Mouse (Mus musculus): Measurements from ENCODE around the gene Ddx23.
A peak's percentile ranks its signal among the peaks of the same experiment; 100 is the strongest.

Gene Ddx23

GRCm38 (mm10) chr15:98632107-98632744 is 30.5 kb downstream of the Ddx23 start:
- no peak for DNase-seq (ENCODE audit: low read depth)

GRCm38 (mm10) chr15:98631493-98631892 is 31.2 kb downstream of the Ddx23 start:
- peak; percentile 65 for DNase-seq (ENCODE audit: low read depth)

- no peak for DNase-seq (ENCODE audit: low read depth)
Observed at GRCm38 (mm10) chr15:98630540-98630939, 32.2 kb downstream of the Ddx23 start, which contains the start of gene Cacnb3. Gene Cacnb3 (plus strand): TSS chr15:98630840.

- no peak for DNase-seq (ENCODE audit: low read depth)
Observed at GRCm38 (mm10) chr15:98629464-98629863, 33.2 kb downstream of the Ddx23 start.

DNA sequence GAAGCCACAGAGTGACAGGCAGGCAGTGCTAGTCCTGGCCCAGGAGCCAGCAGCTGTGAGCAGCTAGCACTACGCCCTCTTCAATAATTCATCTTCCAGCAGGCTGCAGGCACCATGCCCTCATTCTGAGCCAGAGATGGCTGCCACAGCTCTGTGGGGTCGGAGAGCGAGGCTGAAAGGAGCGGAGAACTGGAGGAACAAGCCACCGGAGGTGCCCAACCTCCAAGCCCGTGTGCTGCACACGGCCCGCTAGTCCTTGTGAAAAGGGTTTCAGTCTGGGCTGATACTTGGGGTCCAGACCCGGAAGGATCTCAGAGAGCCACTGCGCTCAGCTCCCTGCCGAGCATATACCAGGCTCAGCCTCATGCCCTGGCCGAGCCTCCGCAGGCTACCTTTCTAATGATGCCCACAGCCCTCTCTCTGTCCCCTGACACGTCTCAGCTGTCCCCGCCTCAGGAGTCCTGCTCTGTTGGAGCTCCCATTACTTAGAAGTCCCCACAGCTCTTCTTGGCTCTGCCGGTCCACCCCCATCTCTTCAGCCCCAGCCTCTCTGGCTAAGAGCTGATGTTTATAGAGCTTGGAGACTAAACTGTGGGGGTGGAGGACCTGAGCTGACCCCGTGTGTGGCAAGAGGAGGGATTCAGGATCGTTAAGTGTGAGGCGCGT is 34.0 kb downstream of the Ddx23 start:
- no peak for DNase-seq (ENCODE audit: low read depth)

DNA sequence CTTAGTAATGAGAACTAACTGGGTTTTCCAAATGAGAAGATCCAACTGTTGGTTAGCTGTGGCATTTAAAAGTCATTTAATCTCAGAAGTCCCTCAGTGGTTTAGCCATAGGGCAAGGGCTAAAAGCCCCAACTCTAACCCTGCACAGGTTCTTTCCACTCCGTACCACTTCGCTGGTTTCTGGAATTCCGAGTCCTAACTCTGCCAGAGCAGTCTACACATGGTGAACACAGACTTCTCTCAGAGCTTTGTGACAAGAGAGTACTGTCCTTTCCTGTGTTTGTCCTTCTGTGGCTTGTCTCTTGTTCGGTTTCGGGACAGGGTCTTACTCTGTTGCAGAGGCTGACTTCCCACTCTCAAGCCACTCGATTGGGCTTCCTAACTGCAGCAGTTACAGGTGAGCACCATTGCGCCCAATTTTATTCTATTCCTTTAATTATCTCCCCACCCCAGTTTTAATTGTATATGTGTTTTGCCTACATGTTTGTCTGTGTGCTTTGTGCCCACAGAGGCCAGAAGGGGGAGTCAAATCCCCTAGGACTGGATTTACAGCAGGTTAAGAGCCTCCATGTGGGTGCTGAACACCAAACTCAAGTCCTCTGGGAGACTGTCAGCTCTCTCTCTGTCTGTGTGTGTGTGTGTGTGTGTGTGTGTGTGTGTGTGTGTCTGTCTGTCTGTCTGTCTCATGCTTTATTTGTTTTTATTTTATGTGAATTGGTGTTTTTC is 36.0 kb downstream of the Ddx23 start:
- DNase-seq (ENCODE audit: low read depth), result no peak

- no peak for DNase-seq (ENCODE audit: low read depth)
Observed at GRCm38 (mm10) chr15:98626078-98626477, 36.6 kb downstream of the Ddx23 start.

DNA sequence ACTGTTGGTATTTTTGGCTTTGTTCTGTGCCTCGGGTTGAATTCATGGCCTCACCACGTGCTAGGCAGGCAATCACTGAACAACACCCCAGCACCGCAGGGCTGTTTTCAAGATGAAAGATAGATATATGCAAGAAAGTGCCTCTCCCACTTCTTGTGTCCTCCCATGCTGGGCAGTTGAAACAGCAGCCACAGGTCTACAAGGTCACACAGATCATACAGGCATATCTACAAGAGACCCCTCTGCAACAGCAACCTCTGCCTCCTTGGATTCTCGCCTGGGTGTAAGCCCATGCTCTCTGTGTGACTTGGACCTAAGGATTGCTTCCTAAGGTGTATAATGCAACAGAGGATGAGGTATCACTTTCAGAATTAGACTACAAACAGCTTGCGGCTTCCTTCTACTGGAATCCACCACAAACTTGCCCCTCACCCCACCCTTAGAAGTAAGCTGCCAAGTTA is 39.3 kb downstream of the Ddx23 start:
- DNase-seq (ENCODE audit: low read depth), result no peak

DNA sequence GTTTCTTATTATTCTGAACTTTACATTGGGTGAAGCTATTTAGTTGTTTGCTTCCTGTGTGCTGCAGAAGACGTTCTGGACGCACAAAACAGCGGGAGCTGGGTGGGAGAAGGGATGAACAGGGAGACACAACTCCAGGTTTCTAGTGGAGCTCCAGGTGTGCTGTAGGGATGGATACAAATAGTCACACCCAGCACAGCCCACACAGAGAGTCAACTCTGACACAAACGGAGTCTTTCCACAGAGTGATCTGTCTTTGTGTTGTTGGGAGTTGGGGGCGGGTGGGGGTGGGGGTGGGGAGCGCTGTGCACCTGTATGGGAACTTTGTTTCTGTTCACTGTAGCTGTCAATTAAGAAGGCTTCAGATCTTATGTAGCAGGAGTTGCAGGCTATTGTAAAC is 40.0 kb downstream of the Ddx23 start:
- no peak for DNase-seq (ENCODE audit: low read depth)

DNA sequence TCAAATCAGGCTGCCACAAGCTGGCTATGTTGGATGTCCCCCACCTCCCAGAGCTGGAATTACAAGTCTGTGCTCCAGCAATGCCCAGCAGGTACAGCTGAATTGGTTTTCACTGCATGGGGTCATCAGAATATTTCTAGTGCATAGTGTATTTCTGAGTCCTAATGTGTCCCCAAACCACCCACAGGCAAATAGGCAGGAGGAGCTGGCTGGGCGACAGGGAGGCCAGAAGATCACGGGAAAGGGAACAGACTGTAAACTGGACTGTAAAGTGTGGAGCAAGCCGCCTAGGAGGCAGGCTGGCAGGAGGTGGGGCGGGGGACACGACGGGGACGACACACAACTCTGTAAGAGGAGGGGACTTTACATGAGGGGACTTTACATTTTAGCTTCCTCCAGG is 40.5 kb downstream of the Ddx23 start:
- DNase-seq (ENCODE audit: low read depth), result no peak

GRCm38 (mm10) chr15:98617176-98617537 is 45.5 kb downstream of the Ddx23 start:
- DNase-seq (ENCODE audit: low read depth), result peak; percentile 65

DNA sequence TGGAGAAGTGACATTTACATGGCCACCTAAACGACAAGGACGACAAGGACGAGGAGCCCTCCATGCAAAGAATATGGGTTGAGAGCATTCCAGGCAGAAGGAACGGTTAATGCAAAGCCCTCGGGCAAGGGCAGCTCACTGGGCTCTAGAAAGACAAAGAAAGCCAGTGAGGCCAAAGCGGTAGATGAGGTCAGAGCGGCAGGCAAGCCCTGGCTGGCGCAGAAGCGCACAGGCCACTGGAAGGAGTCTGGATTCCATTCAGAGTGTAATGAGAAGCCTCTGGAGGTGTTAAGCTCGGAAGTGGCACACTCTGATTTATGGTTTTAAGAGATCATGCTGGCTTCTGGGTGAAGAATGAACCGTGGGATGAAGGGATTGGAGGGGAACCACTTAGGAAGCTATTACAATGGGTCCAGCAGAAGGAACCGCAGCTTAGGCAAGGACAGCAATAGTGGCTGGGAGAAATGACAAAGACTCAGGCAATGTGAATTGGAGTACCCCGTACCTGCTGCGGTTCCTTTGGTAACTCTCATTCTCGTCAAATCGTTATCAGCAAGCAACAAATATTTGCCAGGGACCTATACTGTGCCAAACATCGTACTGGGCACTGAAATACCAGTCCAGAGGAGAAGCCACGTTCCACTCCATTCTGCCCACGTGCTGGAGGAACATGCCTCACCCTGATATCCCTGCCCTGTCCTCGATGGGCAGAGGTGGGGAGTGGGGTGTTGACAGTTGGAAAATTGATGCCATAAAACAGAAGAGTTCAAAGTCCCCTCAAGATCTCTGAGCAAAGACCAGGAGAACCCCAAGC is 46.1 kb downstream of the Ddx23 start:
- DNase-seq (ENCODE audit: low read depth), result no peak

GRCm38 (mm10) chr15:98615751-98616150 is 46.9 kb downstream of the Ddx23 start:
- no peak for DNase-seq (ENCODE audit: low read depth)

DNA sequence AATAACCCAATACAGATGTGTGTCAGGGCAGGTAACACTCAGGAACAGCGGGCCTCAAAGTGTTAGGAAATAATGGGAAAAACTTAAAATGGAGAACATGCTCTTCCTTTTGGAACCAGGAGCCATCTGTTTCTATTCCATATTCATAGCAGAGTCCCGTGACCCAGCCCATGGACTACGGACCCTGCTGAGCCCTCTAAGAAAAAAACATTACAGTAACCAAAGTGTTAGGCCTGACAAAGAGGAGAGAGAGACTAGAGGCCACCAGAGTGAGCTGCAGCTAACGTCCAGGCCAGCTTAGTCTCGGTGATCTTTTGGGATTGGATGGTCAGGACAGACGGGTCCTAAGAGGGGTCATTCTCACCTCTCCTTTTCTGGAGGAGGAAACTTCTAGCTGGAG is 47.7 kb downstream of the Ddx23 start:
- DNase-seq (ENCODE audit: low read depth), result no peak

- DNase-seq (ENCODE audit: low read depth), result no peak
Observed at GRCm38 (mm10) chr15:98614551-98614950, 48.1 kb downstream of the Ddx23 start.

DNA sequence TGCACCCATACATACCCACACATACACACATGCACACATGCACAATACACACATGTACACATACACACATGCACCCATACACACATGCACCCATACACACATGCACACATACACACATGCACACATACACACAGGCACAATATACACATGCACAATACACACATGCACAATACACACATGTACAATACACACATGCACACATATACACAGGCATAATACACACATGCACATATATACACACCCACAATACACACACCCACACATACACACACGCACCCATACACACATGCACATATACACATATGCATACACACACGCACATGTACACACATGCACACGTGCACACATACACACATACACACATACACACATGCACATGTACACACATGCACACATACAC is 50.5 kb downstream of the Ddx23 start:
- DNase-seq (ENCODE audit: low read depth), result no peak

- no peak for DNase-seq (ENCODE audit: low read depth)
Observed at GRCm38 (mm10) chr15:98610131-98610633, 52.5 kb downstream of the Ddx23 start.

DNA sequence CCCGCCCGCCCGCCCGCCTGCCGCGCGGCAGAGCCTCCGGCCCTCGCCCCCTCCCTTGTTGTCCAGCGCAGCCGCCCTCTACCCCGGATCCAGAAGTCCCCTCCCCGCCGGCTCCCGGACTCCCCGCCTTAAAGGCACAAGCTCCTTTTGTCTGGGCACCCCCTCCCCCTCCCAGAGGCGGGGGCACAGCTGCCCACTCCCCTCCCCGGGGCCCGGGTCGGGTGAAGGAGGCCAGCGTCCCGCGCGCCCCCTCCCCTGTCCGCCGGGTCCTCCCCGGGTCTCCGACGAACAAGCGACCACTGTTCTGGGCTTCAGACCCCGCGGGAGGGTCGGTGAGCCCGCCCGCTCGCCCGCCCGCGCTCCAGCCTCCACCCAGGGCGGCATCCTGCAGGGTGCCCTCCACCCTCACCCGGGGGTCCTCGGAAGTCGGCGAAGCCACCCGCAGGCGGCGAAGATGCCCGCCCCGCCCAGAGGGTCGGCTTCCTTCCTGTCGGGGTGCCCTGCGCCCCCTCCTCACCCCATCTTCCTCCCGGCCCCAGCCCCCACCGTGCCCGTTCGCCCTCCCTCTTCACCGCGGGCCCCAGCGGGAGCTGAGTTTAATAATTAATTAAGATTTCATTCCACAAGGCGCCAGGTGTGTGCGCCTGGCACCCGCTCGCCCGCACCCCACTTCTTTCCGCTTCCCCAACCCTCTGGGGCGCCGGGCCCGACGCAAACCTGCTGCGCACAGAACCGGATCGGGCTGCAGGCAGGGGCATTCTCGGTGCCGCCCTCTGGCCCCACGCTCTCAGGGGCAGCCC is 53.2 kb downstream of the Ddx23 start, which contains the start of gene Adcy6:
Gene Adcy6, minus strand, starts transcription at position 746 of the 800 bp plus-strand sequence.
- no peak for DNase-seq (ENCODE audit: low read depth)

- DNase-seq (ENCODE audit: low read depth), result no peak
Observed at GRCm38 (mm10) chr15:98608784-98609250, 53.9 kb downstream of the Ddx23 start.

DNA sequence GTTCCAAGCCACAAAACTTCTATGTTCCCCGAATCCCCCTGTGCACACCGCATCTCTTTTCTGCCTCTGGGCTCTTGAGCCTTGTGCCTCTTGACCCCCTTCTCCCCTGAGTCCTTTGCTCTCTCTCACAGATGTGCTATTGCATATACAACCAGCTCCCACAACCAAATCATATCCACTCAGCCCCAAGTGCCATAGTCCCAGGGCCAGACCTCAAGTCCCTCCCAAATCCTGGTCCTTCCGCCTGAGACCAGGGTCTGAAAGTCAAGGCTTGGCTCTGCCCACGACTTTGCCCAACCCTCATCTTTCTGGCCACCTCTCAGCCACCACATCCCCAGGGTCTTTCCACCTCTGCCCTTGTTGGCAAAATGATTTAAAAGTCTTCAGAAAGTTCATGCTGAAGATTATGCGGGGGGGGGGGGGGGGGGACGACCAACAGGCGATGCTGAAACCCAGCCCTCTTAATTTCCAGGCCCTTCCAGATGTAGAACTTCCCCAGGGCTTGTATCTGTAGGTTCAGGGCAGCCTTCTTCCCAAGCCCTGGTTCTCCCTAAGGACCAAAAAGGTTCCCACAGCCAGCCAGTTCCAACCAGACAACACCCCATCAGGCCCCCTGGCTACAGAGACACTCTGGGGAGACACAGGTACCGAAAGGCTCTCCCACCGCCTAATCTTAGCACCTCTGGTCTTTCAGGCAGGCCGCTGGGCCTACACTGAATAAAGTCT is 54.5 kb downstream of the Ddx23 start:
- DNase-seq (ENCODE audit: low read depth), result no peak

All from c-Kit-positive CD71-positive TER-119-negative erythroid progenitor cells, embryonic 14.5 days (primary cell).